In the genomic region with DNA sequence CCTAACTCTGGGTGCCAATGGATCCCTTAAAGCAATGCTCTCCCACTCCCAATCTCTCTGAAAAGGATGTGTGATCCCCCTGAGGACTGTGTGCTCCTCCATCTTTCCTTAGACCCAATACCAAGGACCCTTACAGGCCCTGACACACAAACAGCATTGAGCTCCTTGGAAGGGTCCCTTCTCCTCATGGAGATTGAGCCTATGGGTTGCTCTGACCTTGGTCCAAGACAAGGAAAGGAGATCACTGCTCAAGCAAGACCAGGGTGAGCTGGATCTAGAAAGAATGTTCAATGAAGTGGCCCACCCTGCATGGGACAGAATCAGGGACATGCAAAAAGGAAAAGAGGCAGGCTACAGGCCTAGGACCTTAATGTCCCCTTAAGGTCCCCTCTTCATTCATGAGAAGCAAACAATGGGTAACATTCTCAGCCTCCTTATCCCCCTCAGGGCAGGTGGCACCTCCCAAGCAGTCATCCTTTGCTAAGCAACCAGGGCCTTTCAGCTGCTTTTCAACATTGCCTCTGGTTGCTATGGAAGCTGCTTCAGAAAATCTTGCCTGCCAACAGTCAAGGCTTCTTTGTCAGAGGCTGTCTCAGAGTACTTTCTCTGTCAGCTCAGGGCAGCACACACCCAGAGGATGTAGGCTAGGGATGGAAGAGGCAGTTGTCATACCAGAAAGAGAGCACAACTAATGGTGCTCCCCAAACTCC, we compare ENCODE assay signal across 11 mouse cellular contexts.
DNase-seq lines count a peak whose midpoint lies in the region; ATAC-seq and TF ChIP-seq lines count a peak whose summit lies in the region.
"Had no signal": no experiment of that assay in that cellular context is flagged by ENCODE, and none has a peak within 500 bp of the region (broad histone marks: within the 10 kb centered on the region; RNA-seq: fewer than 3 reads in every experiment).

No protein-coding gene starts in this region.

- no peaks in the 10 kb centered on the region for H3K27me3 ChIP-seq in neural tube, embryonic 14.5 days (ENCODE audit: control insufficient read depth, insufficient read depth, low read length)
- no peaks in the 10 kb centered on the region for H3K27me3 ChIP-seq in thymus, adult 2 months (ENCODE audit: control insufficient read depth, insufficient read depth, low read length)
- H3K27me3 ChIP-seq: limb, embryonic 12.5 days had no signal

- peak; percentile 48 for DNase-seq in embryo, embryonic 11 days
- DNase-seq in frontal cortex, postnatal 10 days (ENCODE audit: low spot score in 2 of 2), result peak; percentile 53 to 55
- DNase-seq in left cerebral cortex, adult 2 months (ENCODE audit: extremely low spot score in 1 of 2, low spot score in 2 of 2), result peak; percentile 40 to 48
- DNase-seq in thymus, adult 2 months, result no peak
- no peak for DNase-seq in lung, adult 2 months
- DNase-seq in adrenal gland, adult 8-10 months, result no peak
- DNase-seq in heart, postnatal 36 days, result no peak
- DNase-seq: lung, postnatal 36 days had no signal

- H3K27ac ChIP-seq in left cerebral cortex, adult 2 months, result peak overlapping the region; percentile 5; the same call in 1 of the 2 replicates
- no peak overlapping the region for H3K27ac ChIP-seq in neural tube, embryonic 14.5 days (ENCODE audit: low read depth, low read length)
- H3K27ac ChIP-seq in thymus, adult 2 months (ENCODE audit: control insufficient read depth, insufficient read depth, low read length), result no peak overlapping the region

- intact Hi-C loops in left cerebral cortex, adult 2 months (cut with DNase I), result no loop called here
- intact Hi-C loops in heart, postnatal 36 days (cut with DNase I), result no loop called here

- no peaks in the 10 kb centered on the region for H3K36me3 ChIP-seq in neural tube, embryonic 14.5 days (ENCODE audit: control insufficient read depth, insufficient read depth, low read length)
- H3K36me3 ChIP-seq in thymus, adult 2 months (ENCODE audit: control insufficient read depth, insufficient read depth, low read length), result no peaks in the 10 kb centered on the region
- H3K36me3 ChIP-seq: limb, embryonic 12.5 days had no signal

- peak; percentile 54; the same call in 1 of the 2 replicates for ATAC-seq in neural tube, embryonic 14.5 days (ENCODE audit: low read depth)

- H3K9me3 ChIP-seq in neural tube, embryonic 14.5 days (ENCODE audit: control insufficient read depth, low read length), result no peaks in the 10 kb centered on the region
- H3K9me3 ChIP-seq: limb, embryonic 12.5 days had no signal

- H3K4me1 ChIP-seq in neural tube, embryonic 14.5 days (ENCODE audit: control insufficient read depth, insufficient read depth, low read length), result no peaks in the 10 kb centered on the region
- no peaks in the 10 kb centered on the region for H3K4me1 ChIP-seq in thymus, adult 2 months (replicated peaks; ENCODE audit: control insufficient read depth, insufficient read depth, low read length)
- H3K4me1 ChIP-seq in lung, adult 2 months (ENCODE audit: control insufficient read depth, insufficient read depth, low read length), result no peaks in the 10 kb centered on the region

- H3K4me3 ChIP-seq in left cerebral cortex, adult 2 months, result no peak overlapping the region
- H3K4me3 ChIP-seq in neural tube, embryonic 14.5 days (ENCODE audit: low read depth, low read length), result no peak overlapping the region
- H3K4me3 ChIP-seq in thymus, adult 2 months (ENCODE audit: control insufficient read depth, insufficient read depth, low read length), result no peak overlapping the region
- H3K4me3 ChIP-seq in lung, adult 2 months (replicated peaks; ENCODE audit: extremely low read depth, low read depth, low read length), result no peak overlapping the region
- H3K4me3 ChIP-seq: erythroblast, embryonic 14.5 days; limb, embryonic 12.5 days had no signal

- TF ChIP-seq POLR2A in thymus, adult 2 months (IDR thresholded peaks at IDR 0.05; ENCODE audit: control insufficient read depth, extremely low read depth, insufficient read depth, low read length, poor library complexity), result no peak
- no peak for TF ChIP-seq POLR2A in lung, adult 2 months (IDR thresholded peaks at IDR 0.05; ENCODE audit: borderline replicate concordance, extremely low read depth, low read depth, low read length)

- no peak overlapping the region for H3K4me2 ChIP-seq in neural tube, embryonic 14.5 days (ENCODE audit: low read depth, low read length)
- H3K4me2 ChIP-seq: limb, embryonic 12.5 days had no signal

- no peak for TF ChIP-seq CTCF in left cerebral cortex, adult 2 months (IDR thresholded peaks at IDR 0.05)
- TF ChIP-seq CTCF in thymus, adult 2 months (IDR thresholded peaks at IDR 0.05; ENCODE audit: borderline replicate concordance, control insufficient read depth, extremely low read depth, insufficient read depth, low read length, poor library complexity), result no peak
- TF ChIP-seq CTCF in lung, adult 2 months (IDR thresholded peaks at IDR 0.05; ENCODE audit: insufficient read depth, low read length), result no peak

- H3K9ac ChIP-seq in neural tube, embryonic 14.5 days (replicated peaks; ENCODE audit: low read depth, low read length), result no peak overlapping the region
- H3K9ac ChIP-seq: limb, embryonic 12.5 days had no signal

Comparison
In these comparisons a context has a peak if more than half of its experiments do, and no peak if none do; other contexts are left out.
1. DNase-seq: peak in embryo, embryonic 11 days (single experiment), frontal cortex, postnatal 10 days (2 of 2) and left cerebral cortex, adult 2 months (2 of 2); none in thymus, adult 2 months (single experiment), lung, adult 2 months (single experiment), adrenal gland, adult 8-10 months (single experiment) and heart, postnatal 36 days (0 of 2).